Mouse (Mus musculus) kidney, postnatal 4 days (tissue): ENCODE measurements at regions not wholly inside any gene's neighbourhood (a gene's known extent, or its start where the extent isn't known, plus 50 kb on each side); places are given as distances from the start of the nearest gene placed in this dataset.
A peak's percentile ranks its signal among the peaks of the same experiment; 100 is the strongest.

Experiments used
- DNase-seq, 2 experiments: peaks; one replicate each; pipeline ENCODE4 v3.0.0; 2021; ENCODE audit warnings: mixed read lengths in 2 of 2

DNA sequence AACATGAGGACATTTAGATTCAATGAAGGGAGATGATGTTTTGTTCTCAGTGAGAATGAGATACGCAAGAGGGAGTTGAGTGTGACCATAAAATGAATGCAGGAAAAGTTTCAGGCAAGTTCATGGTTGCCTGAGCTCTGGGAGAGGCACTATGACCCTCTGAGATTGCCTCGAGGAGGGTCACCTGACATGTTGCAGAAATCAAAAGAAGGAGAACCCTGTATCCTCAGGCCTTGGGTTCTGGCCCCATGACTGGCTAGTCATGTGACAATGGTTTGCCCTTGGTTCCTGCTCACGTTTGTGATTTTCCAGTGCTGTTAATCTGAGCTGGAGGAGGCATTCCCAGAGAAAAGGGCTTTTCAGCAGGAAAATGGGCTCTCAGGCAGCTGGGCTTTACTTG lies 98.9 kb downstream of the Mab21l3 start:
- peak in 1 of 2 experiments; percentile 31 for DNase-seq

DNA sequence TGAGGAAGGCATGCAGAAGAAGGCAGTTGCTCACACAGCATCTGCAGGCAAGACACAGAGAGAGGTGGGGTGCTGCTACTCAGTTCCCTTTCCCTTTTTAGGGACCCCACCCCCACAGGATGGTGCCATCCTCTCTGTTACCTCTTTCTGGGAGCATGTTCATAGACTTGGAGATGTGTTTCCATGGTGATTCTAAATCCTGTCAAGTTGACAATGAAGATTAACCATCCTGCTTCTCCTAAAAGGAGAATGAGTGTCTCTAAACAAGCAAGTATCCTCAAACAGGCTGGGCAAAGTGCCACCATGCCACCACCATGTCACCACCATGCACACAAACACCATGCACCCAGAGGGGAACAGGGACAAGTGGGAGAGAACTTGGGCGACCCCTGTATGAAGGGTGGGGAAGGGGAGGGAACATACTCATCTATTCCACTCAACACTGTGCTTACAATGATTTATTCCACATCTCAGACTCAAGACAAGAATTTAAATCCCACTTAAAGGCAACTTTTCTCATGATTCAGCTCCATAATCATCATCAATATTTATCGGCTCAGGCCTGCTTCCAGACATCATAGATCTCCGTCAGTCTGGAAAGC lies 99.6 kb downstream of the Mab21l3 start:
- DNase-seq = no peak

DNA sequence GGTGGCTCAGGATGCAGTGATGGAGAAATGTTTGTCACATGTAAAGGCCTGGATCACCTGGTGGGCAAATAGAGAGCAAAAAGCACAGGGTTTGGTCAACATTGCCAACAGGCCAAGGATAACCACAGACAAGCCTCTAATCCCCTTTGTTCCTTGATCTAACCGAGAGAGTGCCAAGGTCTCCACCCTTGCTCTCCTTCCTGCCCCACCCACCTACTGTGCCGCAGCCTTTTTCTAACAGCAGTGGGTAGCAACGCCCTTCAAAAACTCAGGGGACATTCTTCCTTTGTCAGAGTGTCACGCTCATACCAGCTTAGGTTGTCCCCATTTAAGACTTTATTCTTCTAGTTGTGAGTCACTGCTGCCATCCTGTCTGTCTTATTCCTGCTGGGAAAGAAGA lies 100.6 kb downstream of the Mab21l3 start:
- DNase-seq = no peak

DNA sequence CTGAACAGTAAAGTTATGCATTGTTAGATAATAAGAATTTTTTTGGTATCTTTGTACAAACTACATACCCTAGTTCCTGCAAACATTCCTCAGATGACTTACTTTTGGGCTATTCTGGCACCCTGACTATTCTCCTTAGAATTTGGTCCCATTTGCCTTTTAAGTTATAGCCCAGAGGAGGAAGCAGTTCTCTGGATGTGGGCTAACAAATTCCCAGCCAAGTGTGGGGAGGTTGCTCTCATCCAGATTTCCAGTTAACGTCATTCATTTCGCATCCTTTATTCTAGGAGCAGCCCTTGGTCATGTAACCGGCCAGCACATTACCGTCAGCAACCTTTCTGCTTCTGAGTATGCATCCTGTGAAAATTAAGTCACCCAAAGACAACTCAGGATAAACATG lies 107.9 kb downstream of the Mab21l3 start:
- no peak for DNase-seq

DNA sequence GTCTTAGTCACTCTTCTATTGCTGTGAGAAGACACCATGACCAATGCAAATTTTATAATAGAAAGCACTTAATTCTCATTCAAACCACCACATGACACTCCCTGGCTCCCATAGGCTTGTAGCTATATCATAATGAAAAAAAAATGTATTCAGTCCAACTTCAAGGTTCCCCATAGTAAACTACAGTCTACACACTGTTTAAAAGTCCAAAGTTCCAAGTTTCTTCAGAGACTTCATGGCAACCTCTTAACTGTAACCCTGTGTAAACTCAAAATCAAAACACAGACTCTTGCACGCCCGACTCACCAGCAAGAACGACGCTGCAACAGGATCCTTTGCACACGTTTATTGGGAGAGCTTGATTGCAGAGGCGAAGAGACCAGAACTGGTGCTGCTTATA lies 111.6 kb downstream of the Mab21l3 start:
- no peak for DNase-seq

DNA sequence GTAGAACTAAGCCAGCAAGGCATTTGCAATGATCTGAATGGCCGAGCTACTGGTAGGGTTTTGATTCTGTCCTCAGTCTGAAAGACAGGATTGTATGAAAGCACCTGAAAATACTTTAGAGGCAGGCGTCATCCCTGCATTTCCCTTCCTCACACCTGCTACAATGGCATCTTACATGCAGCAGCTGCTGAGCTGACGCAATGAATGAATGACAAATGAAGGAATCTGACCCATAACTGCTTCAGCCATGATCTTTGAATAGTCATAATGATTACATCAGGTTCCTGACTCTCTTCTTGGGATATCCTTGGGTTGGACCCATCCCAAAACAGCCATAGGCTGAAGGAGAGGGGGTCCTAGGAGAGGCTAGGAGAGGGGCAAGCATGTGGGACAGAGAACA lies 119.7 kb downstream of the Mab21l3 start:
- no peak for DNase-seq

DNA sequence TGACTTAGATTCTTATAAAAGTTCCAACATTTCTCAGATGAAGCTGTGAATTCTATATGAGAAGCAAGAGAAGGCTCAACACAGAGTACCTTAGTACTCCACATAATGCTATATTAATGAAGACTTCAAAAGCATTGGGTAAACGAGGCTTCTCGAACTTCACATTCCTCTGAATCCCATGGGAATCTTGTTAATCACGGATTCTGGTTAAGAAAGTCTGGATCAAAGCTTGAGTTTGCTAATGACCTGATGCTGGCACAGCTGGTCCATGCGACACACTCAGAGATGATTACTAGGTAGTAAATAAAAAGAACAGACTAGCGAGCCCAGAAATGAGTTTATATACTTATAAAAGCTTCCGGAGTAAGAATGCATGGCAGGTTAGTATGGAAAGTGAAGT lies 118.4 kb upstream of the Atp1a1 start:
- DNase-seq = no peak

DNA sequence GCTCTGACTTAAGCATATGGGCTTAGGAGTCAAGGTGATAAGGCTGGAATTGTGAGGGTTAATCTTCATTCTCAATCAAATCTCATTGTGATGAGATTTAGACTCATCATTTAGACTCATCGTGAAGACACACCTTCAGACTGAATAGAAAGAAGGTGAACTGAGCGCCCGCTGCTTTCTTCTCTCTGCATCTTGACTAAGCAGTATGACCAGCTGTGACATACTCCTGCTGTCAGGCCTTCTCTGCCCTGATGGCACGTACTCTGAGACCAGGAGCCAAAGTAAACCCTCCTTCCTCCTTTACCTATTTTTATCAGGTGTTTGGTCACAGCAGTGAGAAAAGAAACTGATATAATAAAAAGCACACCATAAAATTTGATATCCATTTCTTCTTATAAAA lies 117.5 kb upstream of the Atp1a1 start:
- DNase-seq = no peak

DNA sequence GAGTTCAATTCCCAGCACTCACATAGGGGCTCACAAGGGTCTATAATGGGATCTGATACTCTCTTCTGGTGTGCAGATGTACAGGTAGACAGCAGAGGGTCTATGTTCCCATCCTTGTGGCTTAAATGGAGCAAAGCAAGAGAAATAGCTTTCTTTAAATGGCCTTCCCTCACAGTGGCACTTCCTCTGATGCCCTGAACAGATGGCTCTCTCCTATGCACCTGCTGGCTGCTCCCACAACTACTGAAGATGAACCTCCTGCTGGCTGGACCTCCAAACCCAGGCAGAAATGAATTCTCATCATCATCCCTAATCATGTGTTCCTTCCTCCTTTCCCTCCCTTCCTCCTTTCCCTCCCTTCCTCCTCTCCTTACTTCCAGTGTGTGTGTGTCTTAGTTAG lies 110.9 kb upstream of the Atp1a1 start:
- DNase-seq = no peak

DNA sequence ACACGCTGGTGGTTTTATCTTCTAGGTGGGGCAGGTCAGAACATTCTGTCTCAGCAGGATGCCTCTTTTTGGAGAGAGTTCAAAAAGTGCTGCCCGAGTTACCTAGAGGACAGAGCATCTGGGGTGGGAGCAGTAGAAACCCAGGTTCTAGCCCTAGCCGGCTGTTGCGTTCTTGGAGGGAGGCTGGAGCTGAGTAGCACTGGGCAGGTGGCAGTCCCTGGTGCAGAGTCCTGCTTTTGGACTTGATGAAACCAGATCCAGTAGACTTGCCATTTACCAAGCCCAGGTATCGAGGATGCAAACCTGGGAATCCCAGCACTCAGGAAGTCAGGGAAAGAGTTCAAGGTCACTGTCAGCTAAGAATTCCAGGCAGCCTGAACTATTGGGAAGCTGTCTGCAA lies 110.3 kb upstream of the Atp1a1 start:
- DNase-seq = no peak

DNA sequence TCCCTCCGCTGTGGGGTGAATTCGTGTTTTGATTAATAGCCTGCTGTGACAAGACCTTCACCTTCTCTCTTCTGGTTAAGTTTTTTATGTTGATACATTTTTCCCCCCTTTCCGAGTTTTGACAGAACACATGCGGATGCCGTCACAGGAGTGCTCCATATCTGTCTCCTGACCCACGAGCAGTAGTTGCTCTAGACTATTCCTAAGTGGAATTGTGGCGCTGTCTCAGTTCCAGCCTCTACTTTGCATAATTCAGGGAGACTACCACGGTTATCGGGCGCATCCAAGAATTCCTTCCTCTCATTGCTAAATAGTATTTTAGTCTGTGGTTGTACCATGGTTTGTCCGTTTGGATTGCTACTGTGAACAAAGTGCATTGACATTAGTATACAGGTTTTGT lies 109.2 kb upstream of the Atp1a1 start:
- DNase-seq = no peak

DNA sequence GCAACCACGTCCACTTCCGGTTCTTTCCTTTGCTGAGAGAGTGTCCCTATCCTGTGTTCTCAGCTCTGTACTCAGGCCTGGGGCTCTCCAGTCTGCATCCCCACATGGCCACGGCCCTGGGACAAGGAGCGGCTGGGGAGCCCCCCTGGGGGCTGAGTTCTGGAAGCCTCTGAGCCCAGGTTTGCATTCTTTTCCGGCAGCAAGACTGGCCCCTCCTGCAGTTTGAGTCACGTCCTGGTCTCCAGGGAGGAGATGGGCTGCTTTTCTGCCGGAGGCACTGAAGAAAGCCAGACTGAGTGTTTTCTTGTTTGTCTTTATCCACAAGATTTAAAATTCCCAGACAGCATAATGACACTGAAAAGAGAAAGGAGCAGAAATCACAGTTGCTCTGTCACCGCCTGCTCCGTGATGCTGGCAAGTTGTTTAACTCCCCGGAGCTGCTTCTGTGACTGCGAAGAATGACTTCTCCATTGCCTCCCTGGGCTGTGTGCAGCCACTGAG lies 108.7 kb upstream of the Atp1a1 start:
- peak; percentile 49 to 61 for DNase-seq

DNA sequence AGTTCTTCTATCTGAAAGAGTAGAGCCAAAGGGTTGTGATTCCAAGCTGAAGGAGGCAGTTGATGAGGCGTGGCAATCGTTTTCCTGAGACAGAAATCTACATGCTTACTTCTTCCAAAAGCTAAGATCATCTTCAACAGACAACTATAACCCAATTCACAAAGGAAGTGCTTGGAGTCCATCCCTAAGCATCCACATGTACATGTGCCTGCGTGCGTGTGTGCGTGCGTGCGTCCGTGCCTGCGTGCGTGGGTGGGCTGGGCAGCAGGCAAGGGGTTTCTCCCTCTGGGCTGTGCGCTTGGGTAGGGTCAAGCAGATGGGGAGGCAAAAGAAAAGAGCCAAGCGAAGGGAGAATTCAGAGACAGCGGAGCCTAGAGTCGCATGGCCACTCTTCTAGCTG lies 108.2 kb upstream of the Atp1a1 start:
- no peak for DNase-seq

DNA sequence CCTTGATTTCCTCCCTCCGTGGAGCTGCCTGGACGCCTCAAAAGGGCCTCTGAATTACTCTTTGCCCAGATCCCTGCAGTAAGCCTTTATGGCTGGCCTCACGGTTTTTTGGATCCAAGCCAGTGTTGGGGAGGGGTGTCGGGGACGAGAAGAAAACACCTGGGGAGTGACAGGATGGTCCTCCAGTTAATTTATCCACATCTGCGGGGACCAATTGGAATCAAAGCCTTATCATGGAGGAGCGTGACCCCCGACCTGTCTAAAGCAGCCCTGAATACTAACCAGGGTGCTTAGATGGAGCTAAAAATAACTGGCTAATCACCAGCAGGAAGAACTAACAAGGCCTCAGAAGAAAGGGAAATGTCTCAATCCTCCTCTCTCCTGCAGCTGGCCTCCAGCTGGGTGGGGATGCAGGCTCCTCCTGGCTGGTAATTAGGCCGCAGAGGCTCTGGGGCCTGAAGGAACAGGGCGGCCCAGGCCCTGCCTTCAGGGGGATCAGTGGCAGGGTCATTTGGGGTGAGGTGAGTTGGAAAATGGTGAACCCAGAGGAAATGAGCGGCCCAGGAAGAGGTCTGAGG lies 107.2 kb upstream of the Atp1a1 start:
- peak; percentile 49 to 61 for DNase-seq

DNA sequence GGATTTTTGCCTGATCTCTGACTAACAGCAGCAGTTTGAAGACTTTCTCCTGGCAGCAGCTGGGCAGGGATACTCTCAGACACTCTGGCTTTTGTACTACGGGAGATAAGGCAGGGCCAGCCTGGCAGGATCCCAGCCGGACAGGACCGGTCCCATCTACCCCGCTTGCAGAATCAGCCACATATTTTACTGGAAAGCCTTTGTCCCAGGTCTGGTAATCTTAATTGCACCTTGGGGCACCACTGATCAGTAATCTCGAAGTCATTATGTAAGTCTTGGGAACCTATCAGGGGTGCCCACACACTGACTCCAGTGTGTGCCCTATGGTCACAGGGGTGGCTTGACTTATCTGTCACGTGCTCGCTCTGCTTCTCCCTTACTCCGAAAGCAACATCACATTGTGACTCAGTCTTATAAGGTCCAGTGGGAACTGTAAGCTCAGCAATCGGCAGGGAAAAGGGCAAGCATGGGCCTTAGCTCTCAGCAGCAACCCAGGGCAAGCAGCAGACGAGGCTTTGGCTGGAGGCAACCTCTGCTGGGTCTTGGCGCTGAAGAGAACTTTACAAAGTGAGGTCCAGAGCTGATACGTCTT lies 105.0 kb upstream of the Atp1a1 start:
- DNase-seq = peak; percentile 43 to 61

DNA sequence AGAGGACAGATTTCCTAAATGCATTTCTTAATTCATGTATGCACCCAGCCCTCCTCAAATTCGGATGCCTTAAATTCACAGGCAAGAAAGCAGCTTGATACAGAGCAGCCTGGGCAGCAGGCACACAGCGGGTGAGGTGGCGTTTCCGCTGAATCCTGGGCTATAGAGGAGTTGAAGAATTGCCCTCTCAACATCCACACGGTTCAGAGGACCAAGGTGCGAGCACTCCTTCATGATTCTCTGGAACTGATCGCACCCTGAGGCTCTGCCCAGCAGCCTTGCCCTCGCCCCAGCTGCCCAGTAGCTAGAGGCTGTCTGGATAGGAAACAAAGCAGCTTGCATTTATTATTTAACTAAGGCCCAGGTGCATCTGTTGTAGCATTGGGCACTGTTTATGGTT lies 104.3 kb upstream of the Atp1a1 start:
- DNase-seq = peak in 1 of 2 experiments; percentile 12

DNA sequence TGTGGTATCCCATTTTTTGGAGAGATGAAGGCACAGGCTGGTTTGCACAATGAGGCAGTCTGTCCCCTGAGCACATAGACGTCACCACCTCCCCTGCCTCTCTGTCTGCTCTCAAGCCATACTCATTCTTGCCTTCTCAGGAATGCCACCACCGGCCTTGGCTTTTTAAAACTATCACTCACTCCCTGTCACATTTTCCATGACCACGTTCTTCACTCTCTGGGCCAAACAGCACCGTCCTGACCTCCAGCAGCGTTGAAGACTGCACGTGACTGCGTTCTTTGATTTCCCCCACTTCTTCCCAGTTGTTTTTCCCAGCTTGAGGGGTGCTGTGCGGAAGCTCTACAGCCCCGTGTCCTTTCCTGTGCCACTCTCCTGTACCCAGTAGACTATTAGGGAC lies 100.4 kb upstream of the Atp1a1 start:
- DNase-seq = no peak

DNA sequence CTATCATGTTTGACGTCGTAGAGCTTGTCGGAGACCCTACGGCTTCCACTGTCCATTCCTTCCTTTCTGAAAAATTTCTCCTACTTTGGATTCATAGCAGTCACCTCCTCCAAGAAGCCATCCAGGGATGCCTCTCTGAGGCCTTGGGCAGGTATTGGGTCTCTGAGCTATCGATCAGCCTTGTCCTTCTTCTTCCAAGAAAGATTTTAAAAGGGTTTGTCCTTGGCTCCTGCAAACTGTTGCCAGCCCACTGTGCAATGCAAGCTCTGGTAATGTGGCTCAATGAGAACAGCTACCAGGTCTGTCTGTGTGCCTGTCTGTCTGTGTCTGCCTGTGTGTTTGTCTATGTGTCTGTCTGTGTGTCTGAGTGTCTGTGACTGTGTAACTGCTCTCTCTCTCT lies 99.8 kb upstream of the Atp1a1 start:
- DNase-seq = no peak

DNA sequence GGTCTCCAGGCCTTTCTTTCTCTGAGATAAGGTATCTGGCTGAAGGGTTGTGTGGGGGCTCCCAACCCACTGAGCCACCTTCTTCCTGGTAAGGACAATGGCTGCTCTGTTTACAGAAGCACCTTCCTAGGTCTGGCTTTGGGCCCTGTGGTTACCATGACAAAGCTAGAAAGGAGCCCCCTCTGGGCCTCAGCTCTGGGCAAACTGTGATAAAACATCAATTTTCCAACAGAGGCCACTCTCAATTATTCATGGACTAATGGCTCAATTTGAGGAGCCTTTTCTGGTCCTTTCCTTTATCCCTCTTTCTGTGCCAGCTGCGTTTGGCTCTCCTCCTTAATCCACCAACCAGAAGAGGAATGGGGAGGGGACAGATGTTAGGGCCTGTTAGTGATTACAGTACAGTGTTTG lies 97.3 kb upstream of the Atp1a1 start:
- DNase-seq = no peak

DNA sequence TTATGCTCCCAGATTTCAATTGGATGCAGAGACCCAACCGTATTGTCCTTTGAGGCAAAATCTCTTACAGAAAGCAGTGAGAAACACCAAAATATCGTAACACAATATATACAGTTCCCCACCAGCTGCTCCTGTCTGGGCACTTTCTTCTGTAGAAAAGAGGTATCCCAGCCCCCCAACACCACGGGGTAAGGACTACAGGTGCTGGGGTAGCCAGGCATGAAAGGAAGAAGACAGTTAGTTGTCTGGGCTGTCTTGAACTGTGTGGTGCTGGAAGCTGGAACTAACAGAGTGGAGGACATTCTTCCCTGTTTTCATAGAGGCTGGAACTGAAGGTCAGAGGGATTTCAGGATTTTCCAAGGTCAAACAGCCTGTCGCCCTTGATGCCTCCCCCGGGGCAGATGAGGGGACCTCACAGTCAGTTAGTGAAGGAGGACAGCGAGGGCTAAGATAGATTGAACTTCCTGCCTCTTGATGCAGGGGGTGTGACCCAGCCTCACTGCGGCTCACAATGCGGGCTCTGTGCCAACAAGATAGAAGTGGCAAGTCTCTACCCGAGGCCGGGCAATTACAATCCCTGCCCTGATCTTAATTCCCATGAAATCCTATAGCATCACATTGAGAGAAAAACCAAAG lies 96.6 kb upstream of the Atp1a1 start:
- DNase-seq = peak; percentile 45 to 63

DNA sequence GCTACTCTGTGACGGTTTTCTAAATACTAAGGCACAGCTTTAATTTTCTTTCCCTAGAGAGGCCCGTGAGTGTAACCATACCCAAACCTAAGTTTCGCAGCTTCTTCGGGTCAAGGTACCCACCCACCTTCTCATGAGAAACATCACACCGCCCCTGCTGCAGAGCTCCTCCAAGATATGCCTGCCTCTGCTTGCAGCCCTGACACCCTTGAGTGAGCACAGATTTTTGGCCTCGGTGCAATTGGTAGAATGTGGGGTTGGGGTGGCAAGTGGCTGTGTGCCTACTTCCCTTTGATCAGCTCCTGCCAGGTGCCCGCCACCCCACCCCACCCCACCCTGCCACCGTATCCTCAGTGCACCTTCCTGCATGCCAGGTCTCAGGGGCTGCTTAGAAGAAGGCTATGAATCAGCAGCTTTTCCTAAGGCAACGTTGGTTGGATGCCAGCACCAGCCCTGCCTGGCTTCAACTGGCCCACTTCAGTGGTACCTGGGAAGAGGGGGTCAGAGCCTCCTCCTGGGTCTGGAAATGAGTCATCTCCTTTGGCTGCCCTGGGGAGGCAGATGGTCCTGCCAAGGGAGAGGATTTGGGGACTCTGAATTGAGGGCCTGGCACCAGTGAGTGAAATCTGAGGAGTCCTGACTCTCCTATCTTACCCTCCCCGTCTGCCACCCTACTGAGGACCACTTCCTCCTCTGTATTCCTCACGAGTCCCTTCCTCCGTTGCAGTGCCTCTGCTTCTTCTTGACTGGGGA lies 95.6 kb upstream of the Atp1a1 start:
- peak; percentile 51 to 70 for DNase-seq

DNA sequence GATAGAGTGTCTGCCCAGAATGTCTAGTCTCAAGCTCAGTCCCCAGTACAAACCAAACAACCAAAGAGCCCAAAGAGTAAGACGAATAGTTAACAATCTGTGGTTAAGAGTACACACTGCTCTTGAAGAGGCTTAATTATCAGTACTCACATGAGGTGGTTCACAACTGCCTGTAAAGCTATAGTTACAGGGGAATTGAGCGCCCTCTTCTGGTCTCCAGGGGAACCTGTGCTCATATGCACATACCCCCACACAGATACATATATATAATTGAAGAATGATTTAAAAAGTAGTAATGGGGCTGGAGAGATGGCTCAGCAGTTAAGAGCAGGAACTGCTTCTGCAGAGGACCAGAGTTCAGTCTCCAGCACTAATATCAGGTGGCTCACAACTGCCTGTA lies 92.3 kb upstream of the Atp1a1 start:
- DNase-seq = no peak

DNA sequence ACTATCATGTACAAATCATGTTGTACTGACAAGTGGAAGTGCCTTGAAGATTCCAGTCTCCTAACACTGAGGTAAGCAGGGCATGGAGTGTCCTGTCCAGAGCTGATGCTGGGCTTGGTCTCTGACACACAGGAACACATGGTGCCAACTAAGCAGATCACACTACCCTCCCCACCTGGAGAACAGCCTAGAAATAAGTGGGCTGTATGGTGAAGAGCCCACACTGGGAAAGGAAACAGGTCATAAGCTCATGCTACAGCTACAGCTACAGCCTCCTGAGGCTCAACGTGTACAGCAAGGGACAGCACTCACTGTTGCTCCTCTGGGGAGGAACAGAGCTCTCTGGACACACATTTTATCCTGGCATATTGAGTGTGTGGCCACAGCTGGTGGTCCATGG lies 89.8 kb upstream of the Atp1a1 start:
- no peak for DNase-seq
